Mouse (Mus musculus): ENCODE measurements at regions not wholly inside any gene's neighbourhood (a gene's known extent, or its start where the extent isn't known, plus 50 kb on each side); places are given as distances from the start of the nearest gene placed in this dataset.

DNA sequence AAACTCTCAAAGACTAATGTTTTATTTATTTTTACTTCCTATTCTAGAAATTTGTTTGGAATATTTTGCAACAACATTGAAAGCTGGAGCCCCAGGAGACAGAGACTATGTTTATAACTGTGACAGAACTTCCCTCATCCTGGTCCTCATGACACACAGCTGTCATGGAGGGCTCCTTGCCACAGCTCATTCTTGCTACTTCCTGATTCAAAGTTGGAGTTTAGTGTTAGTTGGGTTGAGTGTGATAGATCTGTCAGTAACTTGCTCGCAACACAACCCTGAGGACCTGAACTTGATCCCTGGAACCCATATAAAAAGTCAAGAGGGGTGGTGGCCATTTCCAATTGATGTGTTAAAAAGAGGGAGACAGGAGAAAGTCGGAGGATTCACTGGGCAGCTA, 328.3 kb upstream of the Nox3 start:
- TF ChIP-seq TAL1 (IDR thresholded peaks at IDR 0.05; ENCODE audit: low read length) (no peak), GATA1 (IDR thresholded peaks at IDR 0.05; ENCODE audit: low read length) (no peak)
